Mouse (Mus musculus) layer of hippocampus, postnatal 10 days (tissue): ENCODE measurements around the gene Olfr389. TPM values are rescaled to one million over a fixed set of nuclear protein-coding genes. Genes with fewer than 3 reads are reported as not detected.

Source experiments
- DNase-seq, 2 experiments: peaks; one replicate each; pipeline ENCODE4 v3.0.0; 2021; ENCODE audit warnings: low spot score in 2 of 2
- long read RNA-seq: library from polyadenylated mRNA; stranded (forward); transcript quantifications from one replicate; pipeline ENCODE4 v2.0.0, GENCODE M21; 2023
- total RNA-seq, 2 experiments: library from RNA; stranded (reverse); gene quantifications; 2 replicates each; pipeline ENCODE4 v1.2.3; 2021

Gene Olfr389
- not detected for total RNA-seq
- long read RNA-seq, result 0 reads

DNA sequence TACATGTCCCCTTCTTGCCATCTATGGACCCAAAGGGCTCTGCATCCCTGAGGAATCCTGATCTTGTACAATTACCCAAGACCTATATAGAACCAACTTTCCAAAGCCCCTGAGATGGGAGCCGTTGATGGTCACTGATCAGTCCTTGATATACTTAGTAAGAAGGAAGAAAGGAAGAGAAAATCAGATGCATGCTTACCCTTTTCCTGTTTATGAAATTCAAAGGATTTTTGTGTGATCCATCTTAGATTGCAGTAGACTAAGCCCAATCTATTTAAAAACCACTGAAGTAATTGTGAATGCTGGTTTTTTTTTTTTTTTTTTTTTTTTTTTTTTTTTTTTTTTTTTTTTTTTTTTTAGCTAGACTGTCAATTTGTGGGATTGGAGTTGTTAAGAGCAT, at the start of gene Olfr389:
TSS of gene Olfr389 (minus strand) at position 101 of the 400 bp plus-strand sequence.
- DNase-seq, result no peak

DNA sequence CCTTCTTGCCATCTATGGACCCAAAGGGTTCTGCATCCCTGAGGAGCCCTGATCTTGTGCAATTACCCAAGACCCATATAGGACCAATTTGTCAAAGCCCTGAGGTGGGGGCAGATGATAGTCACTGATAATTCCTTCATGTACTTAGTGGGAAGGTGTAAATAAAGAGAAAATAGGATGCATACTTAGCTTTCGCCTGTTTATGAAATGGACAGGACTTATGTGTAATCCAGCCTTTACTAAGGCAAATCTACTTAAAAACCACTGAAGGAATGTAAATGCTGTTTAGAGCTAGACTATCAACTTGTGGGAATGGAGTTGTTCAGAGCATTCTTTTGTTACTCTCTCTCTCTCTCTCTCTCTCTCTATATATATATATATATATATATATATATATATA, 36.4 kb upstream of the Olfr389 start, which contains the start of gene Olfr392:
TSS of gene Olfr392 (minus strand) at position 101 of the 400 bp plus-strand sequence.
- no peak for DNase-seq

DNA sequence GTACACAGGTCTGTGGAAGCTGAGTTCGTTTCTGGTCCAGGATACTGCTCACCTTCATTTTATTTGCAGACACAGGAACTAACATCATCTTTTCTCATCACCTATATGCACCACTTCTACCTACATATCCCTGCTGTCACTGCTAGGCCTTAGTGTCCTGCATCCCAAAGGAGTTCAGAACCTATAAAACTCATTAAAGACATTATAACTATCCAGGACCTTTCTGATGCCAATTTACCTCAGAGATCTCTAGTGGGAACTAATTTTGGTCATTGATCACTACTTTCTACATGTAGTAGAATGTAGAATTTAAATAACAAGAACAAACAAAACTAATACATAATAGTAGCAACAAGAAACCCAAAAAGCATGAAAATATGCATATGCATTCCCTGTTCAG, 22.4 kb upstream of the Olfr389 start, which contains the start of gene Olfr391-ps:
TSS of gene Olfr391-ps (minus strand) at position 101 of the 400 bp plus-strand sequence.
- no peak for DNase-seq

DNA sequence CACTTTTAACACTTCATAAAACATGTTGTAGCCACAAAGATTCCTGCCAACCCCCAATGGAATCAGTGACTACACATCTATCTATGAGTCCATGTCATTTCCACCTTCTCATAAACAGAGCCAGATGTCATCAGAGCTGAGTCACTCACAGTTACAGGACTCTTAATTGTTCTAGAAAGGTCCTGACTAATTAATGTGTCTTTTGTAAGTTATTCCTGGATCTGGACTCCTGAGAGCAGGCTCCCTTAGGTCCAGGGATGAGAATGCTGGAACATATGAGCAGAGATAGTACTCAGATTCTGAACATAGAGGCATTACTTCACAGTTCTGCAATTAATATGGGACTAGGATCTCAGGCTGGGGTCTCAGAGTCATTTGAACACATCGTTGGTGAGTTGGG, 2.2 kb upstream of the Olfr389 start, which contains the start of gene Olfr390:
TSS of gene Olfr390 (plus strand) at position 301 of the 400 bp plus-strand sequence.
- no peak for DNase-seq

DNA sequence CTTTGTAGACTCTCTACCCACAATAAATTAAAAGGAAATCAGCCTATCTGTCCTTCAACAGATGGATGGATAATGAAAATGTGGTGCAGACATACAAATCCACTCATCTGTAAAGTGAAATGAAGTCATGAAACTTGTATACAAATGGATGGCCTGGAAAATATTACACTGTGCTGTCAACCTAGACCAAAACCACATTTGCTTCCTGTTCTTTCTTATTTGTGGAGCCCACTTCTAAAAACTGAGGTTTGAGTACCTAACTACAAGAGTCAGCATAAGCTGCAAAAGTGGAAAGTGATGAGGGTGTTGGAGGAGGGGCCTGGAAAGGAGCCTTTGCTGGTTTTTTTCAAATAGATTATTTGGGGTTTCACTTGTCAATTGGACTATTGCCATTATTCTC, 21.4 kb downstream of the Olfr389 start:
- no peak for DNase-seq

Other genes starting within 250 kb of the Olfr389 start
- gene Olfr385, start 187.7 kb downstream of the Olfr389 start, total RNA-seq, result not detected
- not detected for gene Olfr384, start 182.1 kb downstream of the Olfr389 start, total RNA-seq
- not detected for gene Zfp735, start 91.9 kb downstream of the Olfr389 start, total RNA-seq
- not detected for gene Olfr390, start 2.3 kb upstream of the Olfr389 start, total RNA-seq
- not detected for gene Olfr391-ps, start 22.3 kb upstream of the Olfr389 start, total RNA-seq
- not detected for gene Olfr392, start 36.3 kb upstream of the Olfr389 start, total RNA-seq
- gene Olfr393, start 70.7 kb upstream of the Olfr389 start, total RNA-seq, result not detected
- gene Olfr394, start 110.1 kb upstream of the Olfr389 start, total RNA-seq, result not detected
- not detected for gene Olfr395, start 128.6 kb upstream of the Olfr389 start, total RNA-seq
- gene Olfr23, start 156.0 kb upstream of the Olfr389 start, total RNA-seq, result not detected
- not detected for gene Olfr397, start 180.1 kb upstream of the Olfr389 start, total RNA-seq
- gene Olfr398, start 209.7 kb upstream of the Olfr389 start, total RNA-seq, result not detected